ENCODE assay signal across 16 mouse cellular contexts in genomic region chr9:111644228-111644627, GRCm38 (mm10).
"Had no signal": no experiment of that assay in that cellular context is flagged by ENCODE, and none has a peak within 500 bp of the region (broad histone marks: within the 10 kb centered on the region; RNA-seq: fewer than 3 reads in every experiment).

No protein-coding gene starts in this region.

- H3K4me1 ChIP-seq: liver, embryonic 13.5 days had no signal

- H3K9ac ChIP-seq: limb, embryonic 12.5 days; limb, embryonic 15.5 days; liver, embryonic 13.5 days had no signal

- H3K36me3 ChIP-seq: limb, embryonic 12.5 days; limb, embryonic 15.5 days; liver, embryonic 13.5 days had no signal

- DNase-seq: kidney, postnatal 25 days; left cerebral cortex, postnatal 4 days; liver, embryonic 13.5 days; lung, adult 2 months; lung, postnatal 14 days; lung, postnatal 4 days; midbrain, embryonic 14.5 days; right cerebral cortex, adult 18-20 months; right cerebral cortex, postnatal 14 days; right cerebral cortex, postnatal 4 days; thymus, adult 2 months; thymus, postnatal 25 days had no signal

- H3K9me3 ChIP-seq: limb, embryonic 12.5 days; limb, embryonic 15.5 days; liver, embryonic 13.5 days had no signal

- H3K4me3 ChIP-seq: limb, embryonic 12.5 days; limb, embryonic 15.5 days; liver, embryonic 13.5 days had no signal

- H3K27ac ChIP-seq: limb, embryonic 12.5 days; limb, embryonic 15.5 days; liver, embryonic 13.5 days; stomach, postnatal 0 days had no signal

- H3K27me3 ChIP-seq: limb, embryonic 12.5 days; limb, embryonic 15.5 days; liver, embryonic 13.5 days had no signal

- H3K4me2 ChIP-seq: limb, embryonic 12.5 days; limb, embryonic 15.5 days; liver, embryonic 13.5 days; midbrain, embryonic 11.5 days had no signal
